ENCODE assay signal across 30 mouse cellular contexts in genomic region chr13:40236356-40236755, GRCm38 (mm10).
DNase-seq lines count a peak whose midpoint lies in the region; ATAC-seq and TF ChIP-seq lines count a peak whose summit lies in the region.
"Had no signal": no experiment of that assay in that cellular context is flagged by ENCODE, and none has a peak within 500 bp of the region (broad histone marks: within the 10 kb centered on the region; RNA-seq: fewer than 3 reads in every experiment).

No protein-coding gene starts in this region.

- TF ChIP-seq CTCF in stomach, postnatal 0 days (IDR thresholded peaks at IDR 0.05; ENCODE audit: low read depth), result no peak

- no peaks in the 10 kb centered on the region for H3K9me3 ChIP-seq in stomach, postnatal 0 days (ENCODE audit: control insufficient read depth, low read length)
- H3K9me3 ChIP-seq: heart, embryonic 12.5 days; limb, embryonic 13.5 days; lung, embryonic 15.5 days; midbrain, embryonic 10.5 days; midbrain, embryonic 15.5 days; neural tube, embryonic 15.5 days had no signal

- no peak overlapping the region for H3K4me3 ChIP-seq in stomach, postnatal 0 days (ENCODE audit: low read depth, low read length)
- H3K4me3 ChIP-seq: erythroblast, embryonic 14.5 days; heart, adult 2 months; heart, embryonic 12.5 days; limb, embryonic 13.5 days; lung, embryonic 15.5 days; midbrain, embryonic 10.5 days; midbrain, embryonic 15.5 days; neural tube, embryonic 15.5 days had no signal

- H3K4me1 ChIP-seq in stomach, postnatal 0 days (replicated peaks; ENCODE audit: control insufficient read depth, insufficient read depth), result no peaks in the 10 kb centered on the region
- H3K4me1 ChIP-seq: heart, embryonic 12.5 days; limb, embryonic 13.5 days; lung, embryonic 15.5 days; midbrain, embryonic 10.5 days; midbrain, embryonic 15.5 days; neural tube, embryonic 15.5 days had no signal

- H3K27me3 ChIP-seq in stomach, postnatal 0 days (ENCODE audit: control insufficient read depth, insufficient read depth, low read length), result no peaks in the 10 kb centered on the region
- H3K27me3 ChIP-seq: heart, embryonic 12.5 days; lung, embryonic 15.5 days; midbrain, embryonic 15.5 days; neural tube, embryonic 15.5 days had no signal

- H3K27ac ChIP-seq in stomach, postnatal 0 days (replicated peaks), result no peak overlapping the region
- H3K27ac ChIP-seq: heart, adult 2 months; hindbrain, embryonic 14.5 days; limb, embryonic 13.5 days; lung, embryonic 15.5 days; midbrain, embryonic 10.5 days; midbrain, embryonic 15.5 days; neural tube, embryonic 15.5 days had no signal

- TF ChIP-seq EP300 in stomach, postnatal 0 days (optimal IDR thresholded peaks at IDR 0.05), result no peak

- H3K9ac ChIP-seq in stomach, postnatal 0 days (ENCODE audit: low read length), result no peak overlapping the region
- H3K9ac ChIP-seq: forebrain, postnatal 0 days; heart, embryonic 12.5 days; hindbrain, embryonic 14.5 days; limb, embryonic 13.5 days; lung, embryonic 15.5 days; midbrain, embryonic 15.5 days; neural tube, embryonic 15.5 days had no signal

- 57% methylated on average over 3 of the region's 3 CpGs for WGBS in stomach, postnatal 0 days

- intact Hi-C loops in left cerebral cortex, postnatal 25 days (cut with DNase I), result no loop called here
- intact Hi-C loops in left cerebral cortex, postnatal 10 days (cut with DNase I), result no loop called here

- no peak overlapping the region for H3K4me2 ChIP-seq in stomach, postnatal 0 days (replicated peaks; ENCODE audit: low read depth)
- H3K4me2 ChIP-seq: heart, embryonic 12.5 days; hindbrain, embryonic 14.5 days; limb, embryonic 13.5 days; liver, embryonic 11.5 days; lung, embryonic 15.5 days; midbrain, embryonic 15.5 days; neural tube, embryonic 15.5 days had no signal

- H3K36me3 ChIP-seq in stomach, postnatal 0 days (ENCODE audit: control insufficient read depth, insufficient read depth, low read length), result no peaks in the 10 kb centered on the region
- H3K36me3 ChIP-seq: heart, embryonic 12.5 days; limb, embryonic 13.5 days; lung, embryonic 15.5 days; midbrain, embryonic 10.5 days; midbrain, embryonic 15.5 days; neural tube, embryonic 15.5 days had no signal

- peak; percentile 8 for DNase-seq in layer of hippocampus, adult 11-12 months (ENCODE audit: low spot score)
- DNase-seq in layer of hippocampus, postnatal 10 days (ENCODE audit: low spot score in 2 of 2), result no peak
- DNase-seq in left cerebral cortex, postnatal 25 days (ENCODE audit: low spot score in 2 of 2), result peak; percentile 3 to 79
- no peak for DNase-seq in left cerebral cortex, postnatal 10 days (ENCODE audit: extremely low spot score in 1 of 2, low spot score in 2 of 2)
- peak; percentile 83 for DNase-seq in brain, adult 2 months (ENCODE audit: low read depth, low spot score)
- DNase-seq in right cerebral cortex, postnatal 36 days (ENCODE audit: low spot score in 2 of 2), result peak; percentile 3 to 4
- no peak for DNase-seq in stomach, postnatal 0 days (ENCODE audit: low spot score)
- DNase-seq: adrenal gland, postnatal 14 days; cerebellum, adult 11-12 months; cerebellum, adult 9-11 months; embryo, embryonic 11 days; forebrain, postnatal 0 days; heart, adult 2 months; heart, postnatal 4 days; kidney, adult 9 months; kidney, postnatal 10 days; retina, postnatal 1 day; spleen, adult 18-20 months; thymus, postnatal 4 days had no signal

- ATAC-seq in stomach, postnatal 0 days (ENCODE audit: low FRiP score, low TSS enrichment), result no peak
- ATAC-seq: CD4-positive, CD25-positive, alpha-beta regulatory T cell, adult 4 months; forebrain, postnatal 0 days; intestine, postnatal 0 days; midbrain, embryonic 15.5 days had no signal

Comparison
In these comparisons a context has a peak if more than half of its experiments do, and no peak if none do; other contexts are left out.
1. DNase-seq: peak in layer of hippocampus, adult 11-12 months (single experiment), left cerebral cortex, postnatal 25 days (2 of 2), brain, adult 2 months (single experiment) and right cerebral cortex, postnatal 36 days (2 of 2); none in layer of hippocampus, postnatal 10 days (0 of 2), left cerebral cortex, postnatal 10 days (0 of 2) and stomach, postnatal 0 days (single experiment).